Mouse (Mus musculus) C2C12 (cell line): ENCODE data around the gene Eipr1.

Experiments
- CEBPB ChIP-seq: IDR thresholded peaks from one replicate; pipeline ENCODE4 v1.6.1; 2011; ENCODE audit warnings: low read depth, mild to moderate bottlenecking, control low read depth, moderate library complexity
- CTCF ChIP-seq: IDR thresholded peaks from one replicate; pipeline ENCODE4 v1.5.1; 2011; ENCODE audit not compliant: control insufficient read depth, insufficient read depth, insufficient read length
- MAX ChIP-seq: IDR thresholded peaks from one replicate; pipeline ENCODE4 v1.6.1; 2011; ENCODE audit warnings: mild to moderate bottlenecking, control low read depth
- MYOD1 ChIP-seq: IDR thresholded peaks from one replicate; pipeline ENCODE4 v1.6.1; 2011; ENCODE audit warnings: low read depth; ENCODE audit not compliant: control insufficient read depth, insufficient read length
- MYOG ChIP-seq: IDR thresholded peaks from one replicate; pipeline ENCODE4 v1.6.1; 2011; ENCODE audit not compliant: control insufficient read depth, insufficient read length; ENCODE audit errors: extremely low read depth
- USF1 ChIP-seq: IDR thresholded peaks from one replicate; pipeline ENCODE4 v1.6.1; 2011; ENCODE audit warnings: low read depth, mild to moderate bottlenecking, control low read depth, moderate library complexity

DNA sequence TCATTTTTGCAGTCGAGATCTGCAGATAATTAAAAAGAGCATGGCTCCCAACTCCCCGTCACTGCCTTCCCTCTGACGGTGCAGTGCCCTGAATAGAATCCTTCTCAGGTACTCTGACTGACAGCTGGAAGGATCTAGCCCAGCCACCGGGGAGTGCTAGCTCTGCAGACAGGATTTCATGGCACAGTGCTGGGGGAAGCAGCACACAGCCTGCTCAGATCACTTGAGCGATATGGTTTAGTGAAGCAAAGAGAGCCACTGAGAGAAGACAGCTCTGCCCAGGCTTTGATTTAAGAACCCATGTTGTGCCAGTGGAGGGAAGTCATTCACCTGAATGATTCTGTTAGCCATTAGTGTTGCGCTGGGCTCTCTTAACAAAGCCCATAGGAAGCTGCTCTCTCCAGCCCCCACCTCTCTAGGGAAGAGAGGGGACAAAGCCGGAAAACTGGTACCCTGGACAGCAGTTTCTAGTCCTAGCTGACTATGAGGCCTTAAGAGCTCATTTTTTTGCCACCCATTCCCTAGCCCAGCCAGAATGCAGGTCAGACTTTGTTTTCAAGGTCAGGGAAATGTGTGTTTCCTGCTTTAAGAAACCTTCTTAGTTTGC, 137.6 kb downstream of the Eipr1 start:
- no peak for TF ChIP-seq CTCF
- no peak for TF ChIP-seq MAX
- no peak for TF ChIP-seq USF1
- no peak for TF ChIP-seq CEBPB
- TF ChIP-seq MYOD1, result no peak
- no peak for TF ChIP-seq MYOG
